Mouse (Mus musculus): Measurements from ENCODE around the gene Gm21304. TPM values are rescaled to one million over a fixed set of nuclear protein-coding genes. Genes with fewer than 3 reads are reported as not detected.

Gene Gm21304
- polyA plus RNA-seq, 1 experiment, result not detected

GRCm38 (mm10) chr10:104210268-104210990 lies 42.1 kb downstream of the Gm21304 start:
- WGBS, result 89% methylated on average over 3 of the region's 3 CpGs
- Histone ChIP-seq H3K36me3 (ENCODE audit: control insufficient read depth, insufficient read depth, low read length) (no peaks in the 10 kb centered on the region), H3K4me1 (replicated peaks; ENCODE audit: control insufficient read depth, insufficient read depth, low read length) (no peaks in the 10 kb centered on the region), H3K4me3 (ENCODE audit: control insufficient read depth, insufficient read depth, low read length) (no peak overlapping the region), H3K27me3 (ENCODE audit: control insufficient read depth, insufficient read depth, low read length) (no peaks in the 10 kb centered on the region), H3K27ac (ENCODE audit: control insufficient read depth, insufficient read depth, low read length) (no peak overlapping the region)
- TF ChIP-seq CTCF (IDR thresholded peaks at IDR 0.05; ENCODE audit: borderline replicate concordance, control insufficient read depth, extremely low read depth, insufficient read depth, low read length, poor library complexity) (no peak), POLR2A (IDR thresholded peaks at IDR 0.05; ENCODE audit: control insufficient read depth, extremely low read depth, insufficient read depth, low read length, poor library complexity) (no peak)
- no peak for DNase-seq

- TF ChIP-seq CTCF (IDR thresholded peaks at IDR 0.05; ENCODE audit: borderline replicate concordance, control insufficient read depth, extremely low read depth, insufficient read depth, low read length, poor library complexity), result no peak
- TF ChIP-seq POLR2A (IDR thresholded peaks at IDR 0.05; ENCODE audit: control insufficient read depth, extremely low read depth, insufficient read depth, low read length, poor library complexity), result no peak
- WGBS, result 94% methylated on average over 5 of the region's 5 CpGs
- Histone ChIP-seq H3K36me3 (ENCODE audit: control insufficient read depth, insufficient read depth, low read length) (no peaks in the 10 kb centered on the region), H3K4me1 (replicated peaks; ENCODE audit: control insufficient read depth, insufficient read depth, low read length) (no peaks in the 10 kb centered on the region), H3K4me3 (ENCODE audit: control insufficient read depth, insufficient read depth, low read length) (no peak overlapping the region), H3K27ac (ENCODE audit: control insufficient read depth, insufficient read depth, low read length) (no peak overlapping the region), H3K27me3 (ENCODE audit: control insufficient read depth, insufficient read depth, low read length) (no peaks in the 10 kb centered on the region)
- no peak for DNase-seq
Measured at GRCm38 (mm10) chr10:104214527-104214926, 46.2 kb downstream of the Gm21304 start.

Other genes with a start within 250 kb of the Gm21304 start
- gene Gm21293, start 25.5 kb upstream of the Gm21304 start, polyA plus RNA-seq (2012; rRNA removed), result not detected in 2 replicates
- gene Gm6763, start 17.0 kb upstream of the Gm21304 start, polyA plus RNA-seq (2012; rRNA removed), result not detected in 2 replicates
- not detected in 2 replicates for gene Gm8764, start 8.5 kb upstream of the Gm21304 start, polyA plus RNA-seq (2012; rRNA removed)
- not detected in 2 replicates for gene Gm21312, start 8.5 kb downstream of the Gm21304 start, polyA plus RNA-seq (2012; rRNA removed)
- gene Gm20765, start 17.0 kb downstream of the Gm21304 start, polyA plus RNA-seq (2012; rRNA removed), result not detected in 2 replicates
- not detected in 2 replicates for gene Gm4340, start 25.5 kb downstream of the Gm21304 start, polyA plus RNA-seq (2012; rRNA removed)

Data from thymus, adult 2 months (tissue).